Mouse (Mus musculus): ENCODE data around the gene Ms4a13. TPM values are rescaled to one million over a fixed set of nuclear protein-coding genes. Genes with fewer than 3 reads are reported as not detected.

Gene Ms4a13
- total RNA-seq, 1 experiment from 2014 or later: not detected

Other genes starting within 250 kb of the Ms4a13 start
- gene Ccdc86, start 247.5 kb downstream of the Ms4a13 start, total RNA-seq (2017): 11.7 and 14.3 TPM in 2 replicates
- not detected in 2 replicates for gene Ms4a10, start 222.1 kb downstream of the Ms4a13 start, total RNA-seq (2017)
- gene Ms4a15, start 203.5 kb downstream of the Ms4a13 start, total RNA-seq (2017): not detected in 2 replicates
- not detected in 2 replicates for gene Ms4a18, start 178.7 kb downstream of the Ms4a13 start, total RNA-seq (2017)
- 1.4 and 3.6 TPM in 2 replicates for gene Ms4a8a, start 115.6 kb downstream of the Ms4a13 start, total RNA-seq (2017)
- not detected in 2 replicates for gene 1700017D01Rik, start 65.9 kb downstream of the Ms4a13 start, total RNA-seq (2017)
- not detected in 2 replicates for gene 1700025F22Rik, start 31.4 kb downstream of the Ms4a13 start, total RNA-seq (2017)
- gene Ms4a12, start 35.7 kb upstream of the Ms4a13 start, total RNA-seq (2017): not detected in 2 replicates
- 552 and 558 TPM in 2 replicates for gene Ms4a1, start 69.5 kb upstream of the Ms4a13 start, total RNA-seq (2017)
- gene Ms4a5, start 87.1 kb upstream of the Ms4a13 start, total RNA-seq (2017): not detected in 2 replicates
- not detected in 2 replicates for gene Ms4a14, start 117.7 kb upstream of the Ms4a13 start, total RNA-seq (2017)
- gene Ms4a7, start 139.4 kb upstream of the Ms4a13 start, total RNA-seq (2017): 0.49 TPM in 1 of 2 replicates, not detected in the other
- 1.4 and 3.7 TPM in 2 replicates for gene Ms4a4a, start 178.8 kb upstream of the Ms4a13 start, total RNA-seq (2017)
- gene Ms4a4c, start 208.0 kb upstream of the Ms4a13 start, total RNA-seq (2017): 129 and 133 TPM in 2 replicates
- 44.8 and 59.4 TPM in 2 replicates for gene Ms4a4b, start 246.8 kb upstream of the Ms4a13 start, total RNA-seq (2017)